Mouse (Mus musculus) embryo, embryonic 10 days (tissue): Measurements from ENCODE around the gene Mme.

Experiments
- DNase-seq: peaks from one replicate; pipeline ENCODE4 v3.0.0-alpha.2; 2015; ENCODE audit warnings: low spot score

Mme gene

DNA sequence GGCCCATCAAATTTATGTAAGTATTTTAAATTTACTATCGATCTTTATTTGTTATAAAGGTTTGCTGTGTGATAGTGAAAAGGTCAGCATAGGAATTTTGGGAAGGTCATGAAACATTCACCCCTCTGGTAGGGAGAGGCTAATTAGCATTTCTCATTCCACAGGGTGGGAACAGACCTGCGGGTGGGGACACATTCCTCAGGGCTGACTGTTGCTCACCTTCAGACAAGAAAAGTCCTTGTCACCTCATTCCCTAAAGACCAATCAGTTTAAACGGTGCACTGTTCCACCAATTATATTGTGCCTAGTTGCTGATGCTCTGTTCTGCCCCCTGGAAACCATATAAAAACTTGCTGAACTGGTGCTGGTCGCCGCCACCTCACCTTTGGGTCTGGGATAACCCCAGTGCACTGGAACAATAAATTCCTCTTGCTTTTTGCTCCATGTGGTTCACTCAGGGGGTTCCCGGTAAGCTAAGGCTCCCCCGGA, at the start of gene Mme:
Gene Mme (plus strand): TSS at position 439 of the 489 bp plus-strand sequence.
- no peak for DNase-seq

DNA sequence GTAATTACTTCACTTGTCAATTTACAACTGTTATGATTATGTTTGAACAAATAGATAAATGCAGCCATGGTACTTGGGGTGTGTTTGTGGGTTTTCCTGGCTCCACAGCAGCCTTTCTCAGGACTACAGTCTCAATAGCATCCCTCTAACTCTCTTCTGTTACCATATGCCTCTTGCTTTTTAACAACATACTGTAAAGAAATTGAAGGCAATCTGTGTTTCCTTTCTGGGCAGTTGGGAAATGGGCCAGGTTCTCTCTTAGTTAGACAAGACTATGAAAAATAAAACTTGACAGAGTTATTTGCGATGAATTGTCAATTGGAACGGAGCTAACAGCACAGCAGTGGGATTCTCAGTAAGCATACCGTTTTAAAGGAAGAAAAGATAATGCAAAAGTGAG, 44.8 kb upstream of the Mme start:
- DNase-seq, result no peak

DNA sequence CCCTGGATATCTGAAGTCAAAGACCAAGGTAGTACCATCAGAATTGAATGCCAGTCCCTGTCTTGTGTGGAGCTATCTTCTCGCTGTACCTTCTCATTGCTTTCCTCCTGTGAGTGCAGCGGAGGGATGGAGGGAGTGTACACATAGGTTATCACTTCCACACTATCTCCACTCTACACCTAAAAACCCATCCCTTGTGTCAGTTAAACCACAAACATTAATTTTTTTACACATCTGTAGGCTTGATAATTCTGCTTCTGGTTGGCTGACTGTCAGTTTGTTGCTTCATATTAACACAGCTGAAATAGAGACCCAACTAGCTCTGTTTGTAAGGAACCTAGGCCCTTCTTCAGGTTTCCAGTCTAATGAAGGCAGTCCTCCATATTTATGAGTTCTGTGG, 43.3 kb upstream of the Mme start:
- DNase-seq, result no peak

DNA sequence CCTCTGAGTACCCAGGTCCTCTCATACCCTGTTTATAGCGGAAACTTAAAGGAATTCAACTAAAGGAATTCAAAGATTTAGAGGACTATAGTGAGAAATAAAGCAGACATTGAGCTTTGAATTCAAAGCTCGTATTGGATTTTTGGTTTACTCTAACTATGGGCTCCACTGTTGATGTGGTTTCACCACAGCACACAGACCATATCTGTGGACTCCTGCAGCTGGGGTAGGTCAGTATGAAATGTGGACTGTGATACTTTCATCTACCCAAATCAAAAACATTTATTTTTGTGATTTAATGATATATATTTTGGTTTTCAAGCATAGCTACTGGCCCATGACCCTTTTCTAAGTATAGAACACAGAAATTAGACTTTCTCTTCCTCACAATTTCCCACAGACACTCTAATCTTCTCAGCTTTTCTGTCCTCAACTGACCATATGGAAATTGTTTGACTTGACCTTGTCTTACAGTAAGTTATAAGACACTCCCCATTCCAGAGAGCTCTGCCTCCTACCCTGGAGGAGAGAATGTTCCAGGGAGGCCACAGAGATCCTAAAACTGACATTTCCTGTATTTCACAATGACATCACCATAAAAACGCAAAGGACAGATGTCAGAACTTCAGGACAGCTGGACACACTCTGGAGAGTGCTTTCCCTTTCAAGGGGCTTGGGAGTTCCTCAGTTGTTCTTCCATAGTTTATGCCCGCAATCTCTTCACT, 19.3 kb upstream of the Mme start:
- no peak for DNase-seq

DNA sequence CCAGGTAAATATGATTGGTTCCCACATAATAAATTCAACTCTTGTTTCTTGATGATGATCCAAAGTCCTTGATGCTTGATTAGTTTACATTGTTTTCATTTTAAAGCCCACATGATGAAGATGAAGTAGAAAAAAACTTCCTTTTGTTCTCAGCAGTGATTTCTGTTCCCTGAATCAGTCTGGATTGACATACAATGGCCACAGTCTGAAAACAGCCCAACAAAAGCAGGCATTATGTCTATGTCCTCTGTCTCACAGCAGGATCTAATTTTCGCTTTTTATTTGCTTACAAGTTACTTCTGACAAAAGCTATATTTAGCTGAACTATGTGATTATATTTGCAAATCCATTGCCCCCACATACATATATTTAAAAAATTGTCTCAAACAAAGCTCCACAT, 17.7 kb upstream of the Mme start:
- DNase-seq, result peak; percentile 17

DNA sequence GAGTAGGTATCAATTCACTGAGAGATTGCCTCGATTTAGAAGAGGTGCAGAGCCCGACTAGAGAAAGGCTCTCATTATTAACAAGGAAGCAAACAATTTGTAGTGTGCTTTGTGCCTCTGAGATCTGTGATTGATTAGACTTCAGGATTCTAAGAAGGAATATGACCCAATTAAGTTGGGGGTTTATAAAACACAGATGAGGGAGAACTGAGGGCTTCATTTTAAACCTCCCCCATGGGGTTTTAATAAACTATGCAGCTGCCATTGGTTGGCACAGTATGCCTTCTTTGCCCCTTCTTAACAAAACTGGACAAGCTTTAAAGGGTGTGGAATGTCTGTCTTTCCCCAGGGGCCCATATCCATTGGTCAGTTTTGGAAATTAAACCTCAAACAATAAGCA, 5.4 kb upstream of the Mme start:
- no peak for DNase-seq

DNA sequence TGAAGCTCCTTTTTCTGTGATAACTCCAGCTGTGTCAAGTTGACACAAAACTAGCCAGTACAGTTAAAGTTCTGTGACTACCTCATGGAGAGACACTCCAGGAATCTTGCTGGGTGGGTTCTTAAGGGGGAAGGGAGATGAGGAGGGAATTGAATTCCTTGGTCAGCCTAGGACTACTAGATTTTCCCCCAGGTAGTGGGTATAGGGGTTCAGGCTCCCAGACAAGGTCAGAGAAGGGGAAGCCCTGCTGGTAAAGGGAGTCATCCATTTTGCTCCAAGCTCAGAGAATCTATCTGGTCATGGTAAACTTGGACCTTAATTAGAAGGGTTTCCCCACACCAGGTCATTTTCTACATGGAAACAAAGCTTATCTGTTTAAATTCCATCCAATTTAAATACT, 2.4 kb downstream of the Mme start:
- no peak for DNase-seq

DNA sequence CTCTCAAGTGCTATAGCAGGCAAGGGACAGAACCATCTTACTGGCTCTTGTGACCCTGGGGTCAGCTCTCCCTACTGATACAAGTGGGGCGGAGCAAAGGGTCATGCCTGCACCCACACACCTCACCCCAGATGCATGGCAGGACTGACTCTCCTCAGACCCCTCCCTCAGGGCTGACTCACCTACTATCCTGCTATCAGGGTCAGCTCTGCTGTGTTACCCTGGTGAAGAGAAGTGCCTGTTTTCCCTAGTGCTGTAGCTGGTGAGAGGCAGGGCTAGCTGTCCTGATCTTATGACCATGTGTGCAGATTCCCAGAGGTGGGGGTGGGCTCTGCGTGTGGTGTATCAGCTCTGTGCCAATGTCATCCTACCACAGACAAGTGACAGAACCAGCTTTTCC, 30.8 kb downstream of the Mme start:
- no peak for DNase-seq

DNA sequence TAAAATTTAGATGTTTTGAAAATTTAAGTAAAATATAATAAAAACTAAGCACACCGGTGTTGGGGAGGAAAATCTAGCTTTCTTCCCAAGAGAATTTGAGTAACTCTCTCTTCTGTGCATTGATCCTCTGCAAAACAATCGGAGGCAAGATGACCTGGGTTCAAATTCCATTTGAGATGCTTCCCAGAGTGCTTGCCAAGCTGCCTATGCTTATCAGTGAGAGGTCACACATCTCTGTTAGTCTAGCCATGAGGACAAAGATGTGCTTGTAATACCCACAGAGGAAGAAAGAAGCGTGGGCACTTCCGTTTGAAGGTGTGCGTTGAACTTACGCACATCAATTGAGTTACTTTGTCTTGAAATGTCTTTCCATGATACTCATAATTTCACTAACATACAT, 53.0 kb downstream of the Mme start:
- DNase-seq, result no peak

DNA sequence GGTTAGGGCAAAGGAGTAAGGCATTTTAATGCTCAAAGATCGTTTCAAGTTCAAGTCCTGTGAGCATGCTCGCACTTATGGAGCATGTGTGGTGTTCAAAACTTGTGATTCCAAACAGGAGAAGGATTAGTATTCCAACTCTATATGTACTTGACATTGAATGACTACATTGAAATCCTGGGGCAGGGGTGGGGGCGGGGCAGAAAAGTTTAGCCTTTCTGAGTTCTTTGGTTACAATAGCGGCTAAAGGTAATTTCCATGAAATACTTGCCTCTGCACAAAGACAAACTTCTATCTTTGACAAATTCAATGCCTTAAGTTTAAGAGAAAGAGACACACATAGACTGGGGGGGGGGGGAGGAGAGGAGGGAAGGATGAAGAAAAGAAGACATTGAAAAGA, 53.5 kb downstream of the Mme start:
- no peak for DNase-seq

DNA sequence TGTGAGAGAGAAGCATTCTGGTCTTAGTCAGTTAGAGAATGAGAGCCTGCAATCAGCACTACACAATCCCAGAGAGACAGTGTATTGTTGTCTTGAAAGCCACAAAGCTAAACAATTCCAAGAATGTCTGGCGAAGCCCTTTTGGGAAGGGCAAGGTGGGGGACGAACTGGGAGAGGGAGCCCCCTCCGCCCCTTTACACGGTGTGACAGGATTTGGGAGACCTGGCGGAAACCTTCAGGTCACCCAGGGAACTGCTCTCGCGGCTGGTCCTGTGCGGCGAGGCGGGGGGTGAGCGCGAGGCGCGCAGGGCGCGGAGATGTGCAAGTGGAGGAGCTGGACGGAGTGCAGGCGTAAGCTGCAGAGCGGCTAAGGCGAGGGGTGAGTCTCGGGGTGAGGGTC, 53.9 kb downstream of the Mme start:
- peak; percentile 73 for DNase-seq

DNA sequence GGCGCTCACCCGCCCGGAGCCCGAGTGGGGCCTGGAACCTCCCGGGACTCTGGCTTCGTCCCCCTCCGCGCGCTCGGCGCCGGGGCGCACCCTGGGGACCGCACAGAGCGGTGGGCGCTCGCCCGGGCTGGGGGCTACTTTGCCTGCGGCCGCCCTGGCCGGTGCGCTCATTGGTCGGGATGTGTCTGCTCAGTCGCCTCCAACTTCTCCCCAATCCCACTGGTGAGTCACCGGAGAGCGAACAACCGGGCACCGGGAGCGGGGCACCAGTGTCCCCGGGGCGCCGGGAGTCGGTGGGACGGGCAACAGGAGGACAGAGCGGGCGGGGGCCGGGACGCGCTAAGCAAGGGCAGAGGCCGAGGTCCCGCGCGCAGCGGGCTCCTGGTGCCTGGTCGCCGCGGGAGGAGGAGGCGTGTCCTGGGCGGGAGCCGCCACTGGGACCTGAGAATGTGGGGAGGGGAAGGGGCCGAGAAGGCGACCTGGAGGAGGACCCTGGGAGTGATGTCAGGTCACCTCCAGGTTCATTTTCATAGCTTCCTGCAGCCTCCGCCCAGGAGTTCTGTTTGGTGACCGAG, 54.4 kb downstream of the Mme start:
- peak; percentile 67 for DNase-seq

DNA sequence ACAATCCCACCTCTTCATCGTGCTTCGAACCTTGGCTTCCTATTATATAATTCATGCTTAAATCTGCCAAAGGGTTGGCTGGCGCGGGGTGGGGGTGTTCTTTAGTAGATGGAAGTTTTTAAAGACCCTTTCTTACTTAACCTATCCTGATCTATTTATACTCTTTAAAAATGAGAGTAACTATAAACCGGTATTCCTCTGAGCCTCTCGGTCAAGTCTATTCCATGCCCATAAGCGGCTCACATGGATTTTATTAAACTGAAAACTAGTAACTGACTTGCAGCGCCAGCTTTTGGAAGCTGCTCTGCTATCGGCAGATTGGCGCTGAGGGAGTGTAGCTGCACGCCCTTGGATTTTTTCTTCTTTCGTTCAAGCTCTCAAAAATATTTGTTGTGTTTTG, 55.1 kb downstream of the Mme start:
- DNase-seq, result peak; percentile 35

DNA sequence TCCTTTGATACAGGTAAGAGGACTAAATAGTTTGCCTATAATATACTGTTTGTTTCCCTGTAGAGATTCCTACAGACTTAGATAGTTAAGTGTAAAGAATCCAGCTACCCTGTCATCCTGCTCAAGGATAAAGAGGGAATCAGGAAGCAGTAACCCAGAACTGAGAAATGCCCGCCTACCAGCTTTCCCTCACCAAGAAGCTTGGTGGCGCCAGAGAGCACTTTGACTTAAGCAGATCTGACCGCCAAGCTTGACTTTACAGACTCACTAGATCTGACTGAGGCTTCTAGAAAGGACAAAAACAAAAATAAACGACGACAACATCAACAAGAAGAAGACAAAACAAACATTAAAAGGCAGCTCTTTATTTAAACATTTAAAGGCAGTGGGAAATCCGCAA, 56.5 kb downstream of the Mme start:
- peak; percentile 94 for DNase-seq

DNA sequence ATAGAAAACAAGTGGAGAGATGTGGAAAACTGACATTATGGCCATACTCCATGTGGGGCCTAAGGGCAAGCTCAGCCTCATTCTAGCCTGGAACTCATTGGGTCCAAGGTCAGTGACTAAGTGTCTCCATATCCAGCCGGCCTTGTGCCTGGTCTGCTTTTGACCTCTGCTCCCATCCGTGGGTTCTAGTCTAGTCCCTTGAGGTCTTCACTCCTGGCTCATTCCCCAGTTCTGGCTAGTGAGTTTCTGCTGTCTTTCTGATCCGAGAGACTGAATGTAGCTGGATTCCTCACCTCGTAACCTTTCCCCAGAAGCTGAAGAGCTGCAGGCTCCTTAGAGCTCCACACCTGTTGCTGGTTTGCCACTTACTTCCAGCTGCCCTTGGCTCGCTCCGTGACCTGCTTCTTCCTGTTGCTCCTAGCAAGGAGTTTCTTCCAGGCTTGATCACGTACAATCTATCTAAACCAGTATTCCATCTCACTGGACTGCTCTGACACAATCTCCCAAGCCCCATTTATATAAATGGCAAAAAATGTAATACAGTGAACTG, 73.9 kb downstream of the Mme start:
- DNase-seq, result peak; percentile 17

DNA sequence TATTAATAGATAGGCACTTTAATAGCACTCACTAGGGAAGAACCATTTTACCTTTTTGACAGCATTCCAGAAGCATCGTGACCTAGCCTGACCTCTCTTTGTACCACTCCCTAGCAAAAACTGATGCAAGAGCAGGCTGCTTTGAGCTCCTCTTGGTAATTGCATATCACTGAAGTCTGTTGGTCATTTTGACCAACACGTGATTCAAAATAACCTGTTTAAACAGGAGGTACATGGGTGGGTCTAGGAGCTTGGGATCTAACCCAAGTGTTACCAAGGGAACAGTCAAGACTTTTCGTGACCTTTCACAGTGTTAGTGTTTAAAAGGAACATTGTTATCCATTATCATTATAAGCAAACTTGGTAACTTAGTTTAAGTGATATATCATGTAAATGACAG, 76.2 kb downstream of the Mme start:
- no peak for DNase-seq

DNA sequence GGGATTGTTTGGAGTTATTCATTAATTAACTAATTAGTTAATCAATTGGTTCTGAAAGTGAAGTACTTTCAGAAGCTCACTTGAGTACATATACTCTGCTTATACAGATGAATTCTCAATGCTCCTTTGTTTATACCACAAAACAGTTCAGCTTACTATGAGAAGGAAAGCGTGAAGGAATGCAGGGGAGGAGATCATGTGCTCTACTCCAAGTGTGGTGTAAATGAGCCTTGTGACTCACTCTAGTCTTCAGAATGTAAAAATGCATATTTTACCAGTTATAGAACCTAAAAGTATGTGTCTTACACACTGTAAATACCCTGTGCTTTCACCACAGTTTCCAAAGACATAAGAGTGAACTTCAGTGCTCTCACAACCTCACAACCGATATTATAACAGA, 84.3 kb downstream of the Mme start:
- no peak for DNase-seq

DNA sequence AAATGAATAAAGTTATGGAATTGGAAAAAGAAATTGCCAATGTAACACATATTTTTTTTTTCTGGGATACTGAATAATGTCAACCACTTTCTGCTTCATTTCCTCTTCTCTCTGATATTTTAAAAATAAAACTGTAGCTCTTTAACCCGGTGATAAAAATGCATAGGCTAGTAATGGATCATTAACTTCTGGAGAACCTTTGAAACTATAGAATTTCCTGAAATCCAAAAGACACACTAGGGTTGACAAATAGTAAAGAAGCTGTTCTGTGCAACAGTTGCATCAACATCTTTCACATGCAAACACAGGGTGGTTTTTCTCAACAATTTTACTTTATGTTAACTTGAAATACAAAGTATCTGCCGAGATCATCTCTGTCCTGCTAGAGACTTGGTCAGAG, 98.8 kb downstream of the Mme start:
- no peak for DNase-seq

DNA sequence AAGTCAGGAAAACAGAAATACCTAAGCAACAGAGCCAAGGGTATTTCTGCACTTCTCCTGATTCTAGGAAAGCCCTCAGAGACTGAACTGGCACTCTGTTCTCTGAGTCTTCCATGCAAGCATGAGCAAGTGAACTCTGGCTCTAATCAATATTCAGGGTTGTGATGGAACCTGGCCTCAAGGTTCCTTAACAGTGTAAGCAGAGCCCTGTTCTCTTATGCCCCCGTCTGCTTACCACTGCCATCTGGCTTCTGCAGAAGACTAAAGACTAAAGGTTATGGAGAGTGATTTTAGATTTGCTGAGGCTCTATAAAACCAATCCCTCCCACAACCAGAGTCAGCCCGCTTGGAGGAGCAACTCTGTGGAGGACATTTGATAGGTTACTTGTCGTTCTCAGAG, 99.2 kb downstream of the Mme start:
- DNase-seq, result no peak

DNA sequence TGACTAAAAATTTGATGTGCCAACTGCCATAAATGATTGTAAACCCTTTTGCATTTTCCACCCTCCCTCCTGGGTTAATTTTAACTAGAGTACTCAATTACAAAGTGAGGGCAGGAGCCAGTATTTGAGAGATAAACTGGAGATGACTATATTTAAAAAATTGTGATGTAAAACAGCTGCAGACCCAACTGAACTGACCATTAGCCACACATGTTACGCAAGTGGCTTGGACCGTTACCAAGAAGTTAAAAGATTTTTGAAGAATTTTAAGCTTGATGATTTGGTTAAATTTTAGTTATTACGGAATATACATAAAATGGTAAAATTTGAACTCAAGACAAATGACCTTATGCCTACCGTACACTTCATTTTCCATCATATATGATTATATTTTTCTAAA, 100.1 kb downstream of the Mme start:
- no peak for DNase-seq

DNA sequence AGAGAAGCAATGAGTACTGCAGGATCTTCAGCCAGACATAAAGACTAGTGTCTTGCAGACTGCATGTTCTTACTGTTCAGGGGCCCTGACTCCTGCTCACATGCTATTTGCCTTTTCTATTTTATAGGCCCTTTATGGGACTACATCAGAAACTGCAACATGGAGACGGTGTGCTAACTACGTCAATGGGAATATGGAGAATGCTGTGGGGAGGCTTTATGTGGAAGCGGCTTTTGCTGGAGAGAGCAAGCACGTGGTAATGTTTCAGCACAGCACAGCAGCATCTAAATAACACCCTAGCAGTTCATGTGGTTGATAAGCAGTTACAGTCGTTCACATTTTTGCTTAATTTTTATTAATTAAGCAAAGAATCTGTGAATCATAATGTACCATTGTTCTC, 103.7 kb downstream of the Mme start:
- DNase-seq, result no peak

DNA sequence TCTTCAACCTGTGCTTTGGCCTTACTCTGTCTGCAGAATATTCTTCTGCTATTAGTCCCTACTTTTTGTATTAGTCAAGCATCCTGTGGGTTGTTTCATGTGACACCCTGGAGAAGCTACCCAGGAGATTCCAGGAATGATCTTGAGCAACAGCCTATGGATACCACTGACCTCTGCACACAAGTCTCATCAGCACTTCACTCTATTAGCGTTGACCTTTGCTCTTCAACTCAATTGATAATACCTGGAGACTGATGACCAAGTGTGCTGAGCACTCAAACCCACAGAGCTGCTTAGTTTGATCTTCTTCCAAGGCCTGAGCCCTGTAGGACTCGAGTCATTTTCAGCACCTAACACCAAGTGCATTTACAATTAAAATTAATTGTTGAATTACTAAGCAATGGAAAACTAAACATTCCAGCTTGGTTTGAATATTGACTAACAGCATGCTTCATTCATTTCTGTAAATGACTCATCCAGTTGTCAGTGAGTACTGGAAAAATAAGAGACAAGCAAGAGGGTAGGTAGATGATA, 107.6 kb downstream of the Mme start:
- DNase-seq, result no peak

DNA sequence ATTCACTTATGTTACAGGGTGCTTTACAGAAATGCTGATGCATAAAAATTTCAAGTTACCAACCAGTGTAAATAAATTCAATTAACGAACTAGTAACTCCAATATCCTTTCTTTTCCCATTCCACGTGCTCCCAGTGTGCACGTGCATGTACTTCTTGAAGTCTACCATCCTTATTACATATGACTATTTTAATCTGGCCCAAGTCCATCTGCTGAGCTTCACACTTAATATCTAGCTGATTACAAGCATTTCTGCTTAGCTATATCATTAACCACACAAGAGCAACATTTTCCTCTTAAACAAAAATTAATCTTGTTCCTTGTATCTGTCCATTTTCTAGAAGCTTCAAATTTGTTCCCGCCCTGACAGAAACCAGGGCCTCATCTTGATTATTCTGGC, 108.9 kb downstream of the Mme start:
- no peak for DNase-seq

DNA sequence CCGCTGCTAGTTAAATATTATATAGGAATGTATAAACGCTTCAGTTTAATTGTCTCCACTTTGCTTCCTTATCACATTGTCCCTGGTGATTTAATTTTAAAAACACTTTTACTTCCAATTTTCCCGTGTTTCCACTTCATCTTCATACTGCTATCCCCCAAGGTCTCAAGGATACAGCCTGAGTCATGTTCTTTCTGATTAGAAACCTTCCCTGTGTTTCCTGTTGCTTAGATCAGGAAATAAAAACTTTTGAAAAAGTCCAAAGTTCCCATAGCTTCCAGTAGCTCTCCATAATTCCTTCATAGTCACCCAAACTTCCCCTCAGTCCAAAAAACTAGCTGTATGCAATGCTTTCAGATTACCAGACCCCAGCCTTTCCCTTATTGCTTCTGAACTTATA, 109.4 kb downstream of the Mme start:
- DNase-seq, result no peak
